Mouse (Mus musculus): ENCODE data around the gene Rab3il1.
A peak's percentile ranks its signal among the peaks of the same experiment; 100 is the strongest.

DNA sequence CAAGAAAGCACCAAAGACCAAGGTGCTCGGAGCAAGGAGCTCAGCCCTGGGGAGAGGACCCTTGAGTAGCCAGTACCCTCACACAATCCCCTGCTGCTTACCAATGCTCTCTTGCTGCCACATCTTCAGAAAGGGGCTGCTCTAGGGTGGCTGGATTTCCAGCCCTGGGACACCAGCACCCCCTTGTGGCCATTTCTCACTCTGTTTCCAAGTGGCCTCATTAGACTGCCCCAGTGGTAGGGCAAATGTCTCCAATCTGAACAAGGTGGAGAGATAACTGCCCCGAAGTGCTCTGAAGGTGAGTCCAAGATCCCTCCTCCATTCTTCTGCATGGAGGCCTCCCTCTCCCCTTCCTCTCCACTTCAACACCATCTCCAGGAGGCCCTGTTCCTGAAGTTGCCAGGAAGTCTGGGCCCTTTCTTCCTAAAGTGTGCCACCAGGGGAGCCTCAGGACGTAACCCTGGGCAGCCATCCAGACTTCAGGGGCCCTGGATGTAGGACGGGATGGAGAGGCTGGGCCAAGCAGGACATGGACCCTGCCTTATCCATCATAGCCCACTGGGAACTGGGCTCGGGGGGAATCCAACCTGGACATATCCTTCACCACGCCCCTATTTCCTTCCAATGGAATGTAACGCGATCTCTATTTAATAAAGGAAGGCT lies 33.4 kb downstream of the Rab3il1 start:
- no peak for TF ChIP-seq EP300 (IDR thresholded peaks at IDR 0.05; ENCODE audit: low read depth)
- peak; percentile 98 for TF ChIP-seq CTCF (IDR thresholded peaks at IDR 0.05; ENCODE audit: low read depth)

All from liver, postnatal 0 days (tissue).